Mouse (Mus musculus): ENCODE data around the gene Etaa1.

- no peak for TF ChIP-seq GATA1 (IDR thresholded peaks at IDR 0.05; ENCODE audit: low read length)
- TF ChIP-seq TAL1 (IDR thresholded peaks at IDR 0.05; ENCODE audit: low read length): no peak
Observed at GRCm38 (mm10) chr11:17994151-17994550, 40.5 kb upstream of the Etaa1 start.
